Mouse (Mus musculus) retina, adult 2 months (tissue): ENCODE data around the gene Aldh1b1.

Experiments used
- DNase-seq: peaks from one replicate; pipeline ENCODE4 v3.0.0-alpha.2; 2012; ENCODE audit warnings: low read depth, low spot score

The Aldh1b1 gene

DNA sequence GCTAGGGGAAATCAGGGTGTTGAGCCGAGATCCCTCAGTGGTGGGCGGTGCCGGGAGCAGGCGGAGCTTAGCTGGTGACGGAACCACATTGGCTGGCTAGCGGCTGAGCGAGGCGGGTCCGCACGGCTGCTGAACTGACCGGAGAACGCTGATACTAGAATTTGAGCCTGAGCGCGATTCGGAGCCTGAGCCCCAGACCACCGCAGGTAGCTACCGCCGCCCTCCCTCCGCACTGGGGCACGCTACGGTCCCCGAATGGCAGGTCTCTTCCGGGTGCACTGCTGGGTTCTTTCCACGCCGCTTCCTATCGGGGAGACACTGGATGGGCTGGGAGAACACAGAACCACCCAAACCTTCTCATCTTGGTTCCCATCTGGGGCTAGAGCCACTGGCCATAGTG, at the start of gene Aldh1b1:
Gene Aldh1b1 (plus strand): TSS at position 59 of the 400 bp plus-strand sequence.
- DNase-seq = no peak

DNA sequence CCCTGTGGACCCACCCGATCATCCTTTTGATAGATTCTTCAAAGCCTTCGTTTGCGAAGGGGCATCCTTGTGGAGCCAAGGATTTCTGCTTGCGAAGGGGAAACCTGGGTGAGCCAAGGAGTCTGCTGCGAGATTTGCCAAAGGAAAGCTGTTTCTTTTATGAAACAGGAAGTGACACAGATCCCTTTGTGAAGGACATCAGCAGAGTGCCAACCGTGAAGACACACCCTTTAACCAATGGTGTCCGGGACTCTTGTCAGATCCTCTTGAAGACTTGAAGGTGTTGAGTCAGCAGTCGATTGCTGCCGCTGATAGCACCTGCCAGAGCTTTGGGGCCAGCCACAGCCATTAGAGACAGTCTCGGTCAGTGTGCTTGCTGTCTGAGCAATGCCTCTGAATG, 49.4 kb upstream of the Aldh1b1 start:
- DNase-seq = no peak

DNA sequence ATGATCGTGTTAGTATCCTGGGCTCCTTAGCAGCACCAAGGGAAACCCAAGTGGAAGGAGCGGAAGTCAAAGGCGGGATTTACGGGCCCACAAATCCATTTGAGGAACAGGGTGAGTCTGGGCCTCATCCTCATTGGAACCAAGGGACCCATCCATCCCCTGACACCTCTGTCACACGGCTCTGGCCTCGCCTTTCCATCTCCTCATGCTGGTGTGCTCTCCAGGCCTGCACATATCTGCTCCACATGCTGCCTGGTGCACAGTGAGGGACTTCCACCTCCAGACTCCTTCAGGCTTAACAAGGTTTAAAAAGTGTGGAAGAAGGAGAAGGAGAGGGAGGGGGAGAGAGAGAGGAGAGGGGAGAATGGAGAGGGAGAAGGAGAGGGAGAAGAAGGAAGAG, 48.3 kb upstream of the Aldh1b1 start:
- no peak for DNase-seq

DNA sequence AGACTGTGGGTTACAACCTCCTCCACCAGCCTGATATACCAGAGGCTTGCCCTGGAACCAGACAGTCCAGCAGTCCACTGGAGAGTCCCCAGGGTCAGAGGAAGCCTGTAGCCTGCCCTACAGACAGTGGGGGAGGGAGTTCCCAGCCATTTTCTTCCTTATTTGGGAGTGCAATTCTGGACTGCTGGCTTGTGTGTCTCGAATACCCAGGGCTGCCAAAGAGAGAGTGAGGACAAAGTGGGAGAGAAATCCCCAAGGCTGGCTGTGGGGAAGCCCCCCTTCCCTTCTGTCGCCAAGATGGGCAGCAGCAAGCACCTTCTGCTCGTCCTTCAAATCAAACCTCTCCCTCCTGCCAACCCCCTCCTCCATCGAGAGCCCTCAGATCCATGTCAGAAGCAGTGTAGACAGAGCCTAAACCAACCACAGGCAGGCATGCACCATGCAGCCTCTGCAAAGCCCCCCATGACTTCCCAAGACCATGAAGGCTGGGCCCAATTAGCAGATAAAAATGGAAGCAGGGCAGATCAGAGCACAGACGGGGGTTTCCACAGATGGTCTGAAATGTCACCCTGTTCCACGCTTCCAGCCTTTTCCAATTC, 45.5 kb upstream of the Aldh1b1 start:
- no peak for DNase-seq

DNA sequence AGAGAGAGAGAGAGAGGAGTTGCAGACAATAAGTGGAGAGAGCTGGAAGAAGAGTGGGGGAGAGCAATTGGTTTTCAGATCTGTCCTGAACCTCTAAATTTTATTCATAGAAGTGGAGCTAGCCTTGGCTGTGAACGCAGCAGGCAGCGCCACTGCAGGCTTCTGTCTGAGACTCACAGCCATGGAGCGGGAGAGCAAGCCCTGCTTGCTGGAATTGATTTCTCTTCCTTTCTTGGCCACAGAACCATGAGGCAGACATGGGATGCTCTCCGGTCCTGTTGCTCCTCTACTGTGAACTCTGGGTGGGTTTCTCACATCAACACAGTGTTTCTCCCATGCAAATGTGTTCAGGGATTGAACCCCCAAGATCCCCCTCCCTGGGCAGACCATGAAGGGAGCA, 44.7 kb upstream of the Aldh1b1 start:
- DNase-seq = no peak

DNA sequence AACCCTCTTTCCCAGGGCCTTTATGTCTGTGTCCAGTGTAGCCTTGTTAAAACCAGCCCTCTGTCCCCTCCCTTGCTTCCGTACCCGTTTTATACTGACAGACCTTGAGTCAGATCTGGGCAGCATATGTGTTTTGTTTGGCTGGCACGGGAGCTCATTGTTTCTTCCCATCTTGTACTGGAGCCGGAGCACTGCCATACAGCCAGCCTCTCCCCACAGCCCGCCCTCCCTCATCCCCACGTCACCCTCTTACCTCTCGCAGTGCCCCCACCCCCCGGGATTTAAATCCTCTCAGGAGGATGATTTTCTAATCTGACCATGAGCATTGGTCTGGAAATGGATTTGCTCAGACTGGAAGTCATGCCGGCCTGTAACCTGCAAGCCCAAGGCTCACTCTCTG, 43.7 kb upstream of the Aldh1b1 start:
- DNase-seq = peak; percentile 54

DNA sequence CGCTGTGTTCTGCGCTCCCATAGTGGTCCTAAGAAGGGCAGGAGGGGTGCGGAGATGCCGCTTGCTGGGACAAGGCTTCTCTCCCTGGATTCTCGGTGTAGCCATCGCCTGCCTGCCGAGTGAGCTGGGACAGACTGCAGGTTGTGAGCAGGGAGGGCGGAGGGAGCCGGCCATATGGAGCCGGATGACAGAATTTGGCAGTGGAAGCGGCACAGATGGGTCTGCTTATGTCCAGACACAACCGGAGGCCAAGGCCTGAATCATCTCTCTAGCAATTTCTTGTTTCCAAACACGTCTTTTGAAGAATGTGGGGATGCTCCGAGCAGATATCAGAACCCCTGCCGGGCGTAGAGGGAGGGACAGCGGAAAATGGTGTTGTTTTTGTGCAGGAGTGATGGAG, 42.9 kb upstream of the Aldh1b1 start:
- DNase-seq = no peak

DNA sequence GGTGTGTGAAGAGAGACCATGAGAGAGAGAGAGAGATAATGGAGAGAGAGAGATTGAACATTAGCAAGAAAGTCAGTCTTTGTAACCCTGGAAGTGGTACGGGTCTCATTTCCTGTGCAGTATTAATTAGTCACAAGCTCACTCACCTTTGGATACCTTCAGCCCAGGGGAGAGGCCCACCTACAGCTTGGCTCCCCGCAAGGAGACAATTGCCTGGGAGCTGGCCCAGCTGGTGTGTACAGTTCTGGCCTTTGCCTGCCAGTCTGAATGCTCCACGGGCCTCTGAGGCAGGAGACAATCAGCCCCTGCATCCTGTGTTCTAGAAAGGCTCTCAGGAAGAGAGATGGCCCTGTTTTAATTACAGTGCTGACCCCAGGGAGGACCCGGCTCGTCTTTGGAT, 40.9 kb upstream of the Aldh1b1 start:
- DNase-seq = no peak

DNA sequence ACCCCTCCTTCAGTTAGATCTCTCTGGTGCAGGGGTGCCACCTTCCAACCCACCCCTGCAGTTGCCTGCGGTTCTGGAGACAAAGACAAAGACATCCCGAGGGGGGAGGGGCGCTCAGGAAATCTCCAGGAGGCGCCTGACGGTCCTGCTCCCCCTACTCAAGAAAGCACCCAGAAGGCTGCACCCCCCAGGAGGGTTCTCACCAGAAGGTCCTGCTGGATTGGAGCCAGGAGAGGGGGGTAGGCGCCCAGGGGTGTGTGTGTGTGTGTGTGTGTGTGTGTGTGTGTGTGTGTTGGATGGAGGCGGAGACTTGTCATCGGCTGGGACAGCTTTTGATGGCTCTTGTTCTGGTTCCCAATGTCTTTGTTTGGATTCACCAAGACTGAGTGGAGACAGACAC, 39.4 kb upstream of the Aldh1b1 start:
- no peak for DNase-seq

DNA sequence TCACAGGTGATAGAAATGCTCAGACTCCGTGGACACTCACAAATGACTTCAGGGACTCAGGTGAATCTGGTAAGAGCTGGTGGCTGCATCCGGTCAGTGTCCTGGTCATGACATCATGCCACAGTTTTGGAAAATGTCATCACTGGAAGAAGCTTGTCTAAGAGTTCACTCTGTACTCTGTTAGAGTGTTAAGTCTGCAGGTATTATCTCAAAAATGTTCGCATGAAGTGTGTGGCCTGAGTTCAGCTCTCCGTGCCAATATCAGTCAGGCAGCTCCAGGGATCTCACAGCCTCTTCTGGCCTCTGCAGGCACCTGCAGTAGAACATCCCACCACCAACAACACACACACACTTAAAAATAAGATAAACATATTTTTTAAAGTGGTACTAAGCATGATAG, 36.2 kb upstream of the Aldh1b1 start:
- no peak for DNase-seq

DNA sequence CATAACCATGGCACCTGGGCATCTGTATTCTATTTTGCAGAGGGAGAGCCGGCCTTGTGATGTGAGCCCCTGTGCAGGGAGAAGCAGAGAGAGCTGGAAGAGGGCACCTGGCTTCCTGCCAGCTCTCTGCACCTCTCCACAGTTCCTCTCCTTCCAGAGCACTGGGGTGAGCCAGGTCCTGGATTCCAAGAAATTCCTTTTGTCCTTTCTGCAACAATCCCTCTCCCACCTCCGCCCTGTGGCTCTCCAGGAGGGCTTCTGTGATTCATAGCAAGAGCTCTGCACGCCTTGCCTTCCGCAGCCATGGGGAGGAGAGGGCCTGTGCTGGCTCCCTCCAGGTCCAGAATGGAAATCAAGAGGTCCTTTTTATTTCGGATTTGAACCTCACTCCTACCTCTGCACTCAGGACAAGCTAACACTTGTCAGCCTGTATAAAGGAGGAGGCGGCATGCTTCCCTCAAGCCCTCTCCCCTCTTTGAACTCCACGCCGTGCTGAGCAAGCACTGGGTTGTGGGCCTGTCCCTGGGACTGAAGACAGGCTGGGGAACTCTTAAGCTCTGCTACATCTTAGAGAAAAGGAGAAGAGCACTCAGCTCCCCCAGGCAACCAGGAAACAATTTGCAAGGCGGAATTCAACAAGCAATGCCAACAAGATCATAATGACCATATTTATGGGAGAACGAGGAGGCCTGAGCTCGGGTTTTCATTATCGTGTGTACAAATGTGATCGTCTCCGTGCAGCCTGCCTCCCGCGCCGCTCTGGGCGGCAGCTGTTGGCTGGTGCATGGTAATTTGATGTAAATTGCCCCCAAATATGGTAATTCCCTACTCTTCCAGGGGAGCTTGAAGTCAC, 35.3 kb upstream of the Aldh1b1 start:
- DNase-seq = no peak

DNA sequence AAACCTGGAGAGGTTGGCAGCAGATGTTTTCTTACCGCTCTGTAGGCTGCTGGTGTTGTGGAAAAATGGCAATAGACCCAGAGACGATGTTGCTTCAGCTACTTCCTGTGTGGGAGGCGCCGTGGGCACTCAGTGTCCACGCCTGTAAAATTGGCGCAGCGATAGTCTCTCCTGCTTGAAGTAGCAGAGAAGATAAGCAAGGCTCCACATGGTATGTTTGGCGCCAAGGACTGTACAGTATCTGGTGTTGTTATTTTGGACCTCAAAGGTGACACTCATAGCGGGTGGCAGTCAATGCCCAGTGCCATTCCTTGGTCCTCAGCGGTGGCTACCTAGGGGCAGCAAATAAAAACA, 34.7 kb upstream of the Aldh1b1 start:
- no peak for DNase-seq

DNA sequence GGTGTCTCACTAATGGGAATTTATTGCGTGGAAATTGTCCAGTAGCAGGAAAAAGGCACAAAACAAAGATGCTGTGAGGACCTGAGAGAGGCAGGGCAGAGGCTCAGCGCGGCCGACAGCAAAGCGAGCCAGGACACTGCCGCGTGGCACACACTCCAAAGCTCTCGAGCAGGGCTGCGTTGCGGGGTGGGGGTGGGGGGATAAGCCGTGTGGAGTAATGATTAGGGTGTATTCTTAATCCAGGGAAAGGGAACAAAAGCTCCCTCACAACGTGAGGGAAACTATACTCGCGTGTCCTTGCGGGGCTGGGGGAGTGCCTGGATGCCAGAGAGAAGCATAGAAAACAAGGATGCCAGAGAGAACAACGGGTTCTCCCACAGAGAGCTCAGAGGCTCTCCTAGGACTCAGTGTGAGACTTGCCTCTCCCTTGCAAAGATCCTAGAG, 33.7 kb upstream of the Aldh1b1 start:
- DNase-seq = no peak

DNA sequence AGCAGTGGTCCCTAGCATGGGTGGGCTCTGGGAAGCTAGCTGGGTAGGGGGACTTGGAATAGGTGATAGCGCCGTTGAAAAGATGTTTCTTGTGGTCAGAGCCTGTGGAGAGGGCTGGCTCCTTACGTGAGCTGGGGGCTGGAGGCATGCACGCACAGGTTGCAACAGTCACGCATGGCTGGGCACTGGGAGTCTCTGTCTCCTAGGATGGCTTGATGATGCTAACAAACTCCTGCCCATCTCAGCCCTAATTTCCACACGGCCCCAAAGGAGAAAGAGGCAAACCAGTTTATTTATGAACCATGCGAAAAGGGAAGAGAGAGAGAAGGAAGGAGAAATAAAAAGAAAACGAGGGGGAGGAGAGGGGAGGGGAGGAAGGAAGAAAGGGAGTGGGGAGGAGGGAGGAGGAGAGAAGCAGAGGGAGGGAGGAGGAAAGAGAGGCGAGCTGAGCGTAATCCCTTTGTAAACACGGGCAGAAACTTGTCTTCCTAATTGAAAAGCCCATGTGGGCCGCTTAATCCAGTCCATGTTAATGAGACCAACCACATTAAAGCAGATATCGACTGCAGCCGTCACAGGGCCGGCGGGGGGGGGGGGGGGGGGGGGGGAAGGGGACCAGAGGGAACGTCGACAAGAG, 33.1 kb upstream of the Aldh1b1 start:
- DNase-seq = no peak

DNA sequence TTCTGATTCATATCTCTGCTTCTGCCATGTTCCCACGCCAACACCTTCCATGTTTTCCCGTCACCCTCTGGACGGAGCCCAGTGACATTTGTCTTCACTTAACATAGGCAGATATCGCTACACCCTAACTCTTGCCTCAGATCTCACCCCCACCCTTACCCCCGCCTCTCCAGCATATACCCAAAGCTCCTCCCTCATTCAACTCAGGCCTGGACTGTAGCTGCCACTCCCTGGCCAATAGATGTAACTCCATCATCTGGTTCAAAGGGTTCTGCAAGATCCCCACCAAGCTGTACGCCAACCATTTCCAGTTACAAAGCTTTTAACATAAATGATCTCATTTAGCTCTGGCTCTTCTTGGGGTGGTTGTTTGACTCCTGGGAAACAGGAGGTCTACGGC, 32.0 kb upstream of the Aldh1b1 start:
- DNase-seq = no peak

DNA sequence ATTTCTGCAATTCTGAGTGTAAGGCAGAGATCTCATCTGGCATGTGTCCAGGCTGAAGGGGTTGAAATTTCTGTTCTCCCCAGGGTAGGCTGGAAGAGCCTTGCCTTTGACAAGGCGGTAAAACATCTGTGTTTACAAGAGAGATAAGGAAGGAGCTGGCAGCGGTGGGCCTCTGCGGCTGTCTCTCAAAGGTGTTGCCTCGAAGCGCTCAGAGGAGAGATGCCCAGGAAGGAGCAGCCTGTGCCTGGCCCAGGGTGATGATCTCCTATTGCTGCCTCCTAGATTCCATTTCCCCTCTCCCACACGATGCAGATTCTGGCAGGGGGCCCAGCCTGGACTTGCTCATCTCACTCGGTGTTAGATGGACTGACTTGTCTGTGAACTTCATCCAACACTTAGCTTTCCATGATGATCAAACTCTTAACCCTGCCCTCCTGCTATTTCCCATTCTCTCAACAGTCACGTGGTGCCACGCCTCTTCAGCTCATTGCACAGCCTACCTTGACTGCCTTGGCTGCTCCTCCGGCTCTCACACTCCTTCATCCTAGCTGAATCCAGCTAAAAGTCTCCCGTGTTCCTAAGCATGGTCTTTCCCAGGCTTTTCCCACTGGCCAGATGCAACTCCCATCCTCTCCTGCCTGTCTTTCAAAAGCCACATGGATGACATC, 30.8 kb upstream of the Aldh1b1 start:
- no peak for DNase-seq

DNA sequence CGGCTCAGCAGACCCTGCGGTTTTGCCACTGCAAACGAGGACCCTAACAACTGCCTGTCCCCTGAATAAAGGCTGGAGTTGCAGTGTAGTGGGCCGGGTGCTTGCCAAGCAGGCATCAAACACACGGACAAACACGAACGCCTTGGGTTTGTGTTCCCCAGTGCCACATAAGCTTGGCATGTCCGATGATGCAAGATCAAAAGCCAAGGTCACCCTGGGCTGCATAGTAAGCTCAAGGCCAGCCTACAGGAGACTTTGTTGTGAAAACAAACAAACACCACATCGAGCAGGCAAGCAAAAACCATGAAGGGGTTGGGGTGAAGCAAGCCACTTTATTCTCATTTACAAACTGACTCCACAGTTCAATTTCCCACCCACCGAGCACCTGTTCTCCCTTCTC, 29.7 kb upstream of the Aldh1b1 start:
- DNase-seq = no peak

DNA sequence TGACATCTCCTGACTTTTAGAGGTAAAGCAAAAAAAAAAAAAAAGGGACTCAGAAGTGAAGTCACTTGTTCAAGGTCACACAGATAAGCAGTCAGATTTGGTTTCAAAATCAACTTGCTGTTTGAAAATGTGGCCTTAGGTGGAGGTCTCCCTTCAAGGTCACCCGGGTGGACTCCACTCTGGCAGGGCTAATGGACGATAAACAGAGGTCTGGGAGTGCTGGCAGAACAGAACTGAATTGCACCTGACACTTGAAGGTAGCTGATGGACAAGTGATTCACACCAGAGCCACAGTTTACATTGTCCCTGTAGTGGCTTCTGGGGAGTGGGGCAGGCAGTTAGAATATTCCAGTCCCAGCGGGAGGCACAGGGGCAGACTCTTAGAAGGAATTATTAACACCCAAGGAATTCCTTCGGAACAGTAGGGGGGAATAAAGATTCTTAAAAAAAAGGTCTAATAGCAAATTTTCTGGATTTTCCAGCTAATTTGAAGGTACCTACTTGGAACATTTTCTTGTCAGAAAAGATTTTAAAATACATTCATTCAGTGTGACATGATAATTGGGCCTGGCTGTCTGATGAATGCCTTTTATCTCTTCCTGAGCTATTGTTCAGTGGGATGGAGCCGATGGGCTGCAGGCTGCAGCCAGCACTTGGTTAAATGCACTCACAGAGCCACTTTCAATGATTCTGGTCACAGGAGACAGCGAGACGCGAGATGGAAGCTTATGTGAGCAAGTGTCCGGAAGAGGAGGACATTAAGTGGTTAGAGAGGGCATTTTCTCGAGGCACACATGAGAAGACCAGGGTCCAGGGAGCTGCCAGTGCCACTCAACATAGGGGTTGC, 28.8 kb upstream of the Aldh1b1 start:
- no peak for DNase-seq

DNA sequence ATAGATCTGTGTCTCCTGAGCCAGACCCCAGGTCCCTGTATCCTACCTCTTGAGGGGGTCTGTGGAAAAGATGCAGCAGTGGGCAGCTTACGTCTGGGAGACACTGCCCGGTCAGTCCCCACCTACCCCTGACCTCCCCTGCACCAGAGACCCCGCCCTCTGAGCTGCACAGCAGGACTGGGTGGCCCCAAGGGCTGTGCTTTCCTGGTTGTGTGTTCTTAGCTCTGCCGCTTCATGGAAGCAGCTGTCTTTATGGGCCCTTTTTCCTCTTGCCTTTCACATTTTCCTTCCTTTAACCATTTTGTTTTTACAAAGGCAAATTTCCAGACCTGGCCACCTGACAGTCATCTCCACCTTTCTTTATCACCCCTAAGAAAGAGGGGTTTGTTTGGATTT, 28.2 kb upstream of the Aldh1b1 start:
- no peak for DNase-seq

DNA sequence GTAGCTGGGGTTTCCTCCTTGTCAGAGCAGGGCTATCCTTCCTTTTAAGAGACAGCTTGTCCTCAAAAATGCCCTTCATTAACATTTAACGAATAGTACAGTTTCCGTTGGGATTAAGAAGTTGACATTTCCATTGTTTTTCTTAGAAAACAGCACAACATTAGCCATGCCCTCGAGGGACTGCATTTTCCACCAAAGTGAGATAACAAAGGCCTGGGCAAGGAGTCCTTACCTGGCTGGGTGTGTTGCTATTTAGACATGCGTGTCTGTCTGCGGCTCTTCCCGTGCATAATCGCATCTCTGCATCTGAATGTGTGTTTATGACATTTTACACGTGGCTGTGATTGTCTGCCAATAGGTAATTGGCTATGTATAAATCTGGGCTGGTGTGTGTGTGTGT, 27.6 kb upstream of the Aldh1b1 start:
- no peak for DNase-seq

DNA sequence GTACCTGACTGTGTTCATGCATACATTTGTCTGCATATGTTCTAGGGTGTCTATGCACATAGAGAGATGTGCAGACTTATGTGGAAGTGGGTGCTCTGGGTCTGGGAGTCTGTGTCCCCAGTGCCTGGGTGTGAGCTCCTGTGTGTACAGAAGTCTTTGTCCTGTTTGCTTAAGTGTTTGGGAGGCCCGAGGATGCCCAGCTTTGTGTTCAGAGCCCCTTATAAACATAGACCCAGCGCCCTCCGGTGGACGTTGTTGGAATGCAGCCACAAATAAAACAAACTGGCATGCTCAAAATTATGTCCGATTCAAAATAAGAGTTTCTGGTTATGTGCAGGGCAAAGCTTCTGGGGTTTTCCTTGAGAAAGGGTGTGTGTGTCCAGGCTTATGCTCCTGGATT, 27.2 kb upstream of the Aldh1b1 start:
- DNase-seq = no peak

DNA sequence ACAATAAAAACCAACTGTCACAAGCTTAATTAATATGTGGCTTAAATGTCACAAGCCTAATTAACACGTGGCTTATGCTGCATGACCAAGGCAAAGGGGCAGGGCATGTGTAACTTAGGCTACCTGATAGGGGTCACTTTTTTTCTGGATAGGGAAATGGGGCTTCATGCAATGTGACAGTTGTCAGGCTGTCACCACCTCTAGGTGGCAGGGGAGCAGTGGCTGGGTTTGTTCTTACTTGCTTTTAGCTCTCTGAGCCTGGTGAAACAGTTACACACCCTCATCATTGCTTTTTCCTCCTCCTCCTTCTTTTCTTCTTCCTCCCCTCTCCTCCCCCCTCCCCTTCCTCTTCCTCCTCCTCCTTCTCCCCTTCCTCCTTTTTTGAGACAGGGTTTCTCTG, 15.2 kb upstream of the Aldh1b1 start:
- no peak for DNase-seq
